Mouse (Mus musculus) embryonic fibroblast, embryonic 13.5 days (primary cell): ENCODE results near the gene Hdac10.
A peak's percentile ranks its signal among the peaks of the same experiment; 100 is the strongest.

Experiments used
- CTCF ChIP-seq: IDR thresholded peaks from 2 replicates; pipeline ENCODE4 v1.5.1; 2011; ENCODE audit warnings: mild to moderate bottlenecking, control low read depth, low read length, moderate library complexity, borderline replicate concordance; ENCODE audit not compliant: insufficient read depth
- POLR2A ChIP-seq: IDR thresholded peaks from 2 replicates; pipeline ENCODE4 v1.6.1; 2011; ENCODE audit warnings: low read depth, mild to moderate bottlenecking, control low read depth, low read length, moderate library complexity

- TF ChIP-seq CTCF (0 out of 2 replicates have a peak, but pooled peaks have one; percentile 0), POLR2A (peak; percentile 77)
Measured at GRCm38 (mm10) chr15:89075478-89076147, 52.9 kb downstream of the Hdac10 start.
